Mouse (Mus musculus) inflammation-experienced regulatory T-cells, adult 6 months (primary cell): Measurements from ENCODE around the gene F5. TPM values are rescaled to one million over a fixed set of nuclear protein-coding genes. Genes with fewer than 3 reads are reported as not detected.

ENCODE experiments used
- ATAC-seq: one replicate; pipeline ENCODE4 v1.8.0; 2017
- polyA plus RNA-seq, 3 experiments: library from polyadenylated mRNA; unstranded; fragments of 100-300 nt; shearing (Covaris generic); gene quantifications; one replicate each; pipeline ENCODE4 v1.2.1; 2017

Gene F5
- polyA plus RNA-seq, 3 experiments from 2014 or later: not detected

- ATAC-seq: no peak
Measured at GRCm38 (mm10) chr1:164235078-164235477, 83.4 kb downstream of the F5 start.

GRCm38 (mm10) chr1:164236078-164236477 lies 84.4 kb downstream of the F5 start:
- no peak for ATAC-seq

GRCm38 (mm10) chr1:164241494-164241893 lies 89.9 kb downstream of the F5 start:
- no peak for ATAC-seq

GRCm38 (mm10) chr1:164242809-164243208 lies 91.2 kb downstream of the F5 start:
- no peak for ATAC-seq

GRCm38 (mm10) chr1:164247442-164247841 lies 95.8 kb downstream of the F5 start:
- no peak for ATAC-seq

- no peak for ATAC-seq
Measured at GRCm38 (mm10) chr1:164247971-164248370, 96.3 kb downstream of the F5 start.

GRCm38 (mm10) chr1:164248465-164249331 lies 97.1 kb downstream of the F5 start, which contains the start of gene Slc19a2:
Gene Slc19a2 (plus strand): TSS chr1:164249046.
- ATAC-seq: peak; percentile 90

- ATAC-seq: peak; percentile 26
Measured at GRCm38 (mm10) chr1:164249332-164249711, 97.7 kb downstream of the F5 start.

GRCm38 (mm10) chr1:164250391-164251150 lies 98.9 kb downstream of the F5 start:
- no peak for ATAC-seq

- ATAC-seq: no peak
Measured at GRCm38 (mm10) chr1:164251438-164251837, 99.8 kb downstream of the F5 start.

- no peak for ATAC-seq
Measured at GRCm38 (mm10) chr1:164252551-164252950, 100.9 kb downstream of the F5 start.

GRCm38 (mm10) chr1:164254836-164255235 lies 103.2 kb downstream of the F5 start:
- ATAC-seq: no peak

- ATAC-seq: no peak
Measured at GRCm38 (mm10) chr1:164260171-164261028, 108.8 kb downstream of the F5 start.

GRCm38 (mm10) chr1:164261553-164261952 lies 109.9 kb downstream of the F5 start:
- ATAC-seq: no peak

Other genes starting within 250 kb of the F5 start
- 10 to 100 TPM; 20.6 to 24.9 (median 24.9) TPM for gene Scyl3, start 222.7 kb upstream of the F5 start, polyA plus RNA-seq
- 10 to 100 TPM in 1 of 3 experiments, 1 to 10 TPM in 2; 3.7 to 15.1 (median 4.7) TPM for gene BC055324, start 157.0 kb upstream of the F5 start, polyA plus RNA-seq
- gene Mettl18, start 156.9 kb upstream of the F5 start, polyA plus RNA-seq: 10 to 100 TPM; 14.3 to 26.6 (median 21.3) TPM
- under 1 TPM in 1 of 3 experiments, not detected in 2; 0.19 TPM for gene Sele, start 103.6 kb upstream of the F5 start, polyA plus RNA-seq
- gene Sell, start 89.9 kb upstream of the F5 start, polyA plus RNA-seq: 100 to 1,000 TPM in 2 of 3 experiments, 10 to 100 TPM in 1; 60.7 to 367 (median 330) TPM
- gene Selp, start 36.6 kb upstream of the F5 start, polyA plus RNA-seq: 1 to 10 TPM in 2 of 3 experiments, not detected in 1; 1.1 to 3.0 TPM
- gene Slc19a2, start 97.2 kb downstream of the F5 start, polyA plus RNA-seq: 1 to 10 TPM; 1.3 to 2.1 (median 1.6) TPM
- 10 to 100 TPM in 2 of 3 experiments, 1 to 10 TPM in 1; 8.4 to 11.3 (median 10.6) TPM for gene Ccdc181, start 123.7 kb downstream of the F5 start, polyA plus RNA-seq
- gene Nme7, start 152.3 kb downstream of the F5 start, polyA plus RNA-seq: 10 to 100 TPM; 11.5 to 19.0 (median 12.5) TPM
- gene Blzf1, start 155.7 kb downstream of the F5 start, polyA plus RNA-seq: 10 to 100 TPM; 22.7 to 24.3 (median 23.1) TPM